Mouse (Mus musculus): Measurements from ENCODE around the gene Apoc3. TPM values are rescaled to one million over a fixed set of nuclear protein-coding genes. Genes with fewer than 3 reads are reported as not detected.

Apoc3 gene
- total and polyA plus RNA-seq, 2 experiments from 2014 or later = not detected

DNA sequence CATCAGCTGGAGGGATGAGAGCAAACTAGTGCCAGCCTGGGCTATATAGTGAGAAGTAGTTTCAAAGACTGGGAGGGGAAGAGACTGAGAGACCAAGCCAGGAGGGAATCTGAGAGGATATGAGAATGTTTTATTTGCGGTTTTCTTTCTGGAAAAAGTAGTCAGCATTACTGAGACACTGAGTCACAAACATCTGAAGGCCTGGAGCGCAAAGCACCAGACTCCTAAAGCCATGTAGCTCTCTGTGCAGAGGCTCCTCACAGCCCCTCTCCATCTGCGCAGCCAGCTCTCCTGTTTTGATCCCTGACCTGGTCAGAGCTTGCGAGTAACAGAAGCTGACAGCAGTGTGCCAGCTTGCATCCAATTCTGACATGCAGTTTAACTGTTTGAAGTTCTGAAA, 47.1 kb downstream of the Apoc3 start:
- Histone ChIP-seq H3K27ac (ENCODE audit: low read depth) (no peak overlapping the region), H3K36me3 (replicated peaks; ENCODE audit: control insufficient read depth, insufficient read depth, low read length) (peaks cover 4% of the 10 kb centered on the region; the same call in 1 of the 2 replicates), H3K27me3 (ENCODE audit: control insufficient read depth, insufficient read depth, low read length) (no peaks in the 10 kb centered on the region), H3K9ac (replicated peaks; ENCODE audit: low read depth, low read length) (no peak overlapping the region), H3K4me3 (ENCODE audit: low read depth, low read length) (no peak overlapping the region), H3K4me2 (ENCODE audit: low read depth, low read length) (no peak overlapping the region), H3K4me1 (ENCODE audit: control insufficient read depth, insufficient read depth) (peaks cover 12% of the 10 kb centered on the region; the same call in 1 of the 2 replicates), H3K9me3 (replicated peaks; ENCODE audit: control insufficient read depth, low read length) (no peaks in the 10 kb centered on the region)
- DNase-seq (ENCODE audit: low spot score) (no peak), ATAC-seq (ENCODE audit: insufficient read depth, low read depth) (no peak)
- 89% methylated on average over 4 of the region's 4 CpGs for WGBS
- no peak for TF ChIP-seq CTCF (IDR thresholded peaks at IDR 0.05; ENCODE audit: low read depth)
- no peak for TF ChIP-seq EP300 (IDR thresholded peaks at IDR 0.05; ENCODE audit: low read depth)

DNA sequence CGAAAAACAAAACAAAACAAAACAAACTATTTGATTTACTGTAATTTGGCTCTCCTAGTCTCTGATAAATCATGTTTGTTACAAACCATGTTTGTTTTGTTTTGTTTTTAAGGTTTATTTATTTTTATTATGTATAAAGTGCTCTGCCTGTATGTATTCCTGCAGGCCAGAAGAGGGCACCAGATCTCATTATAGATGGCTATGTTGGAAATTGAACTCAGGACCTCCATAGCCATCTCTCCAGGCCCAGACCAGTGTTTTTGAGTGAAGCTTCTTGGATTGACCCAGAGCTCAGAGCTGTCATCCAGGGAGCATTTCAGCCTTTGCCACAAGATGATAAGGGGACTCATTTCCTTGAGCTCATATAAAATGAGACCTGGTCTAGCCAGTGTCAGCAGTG, 49.0 kb downstream of the Apoc3 start:
- TF ChIP-seq EP300 (IDR thresholded peaks at IDR 0.05; ENCODE audit: low read depth) (no peak), CTCF (IDR thresholded peaks at IDR 0.05; ENCODE audit: low read depth) (peak; percentile 38; the same call in 1 of the 2 replicates)
- Histone ChIP-seq H3K4me2 (ENCODE audit: low read depth, low read length) (no peak overlapping the region), H3K27ac (ENCODE audit: low read depth) (no peak overlapping the region), H3K4me1 (ENCODE audit: control insufficient read depth, insufficient read depth) (peaks cover 12% of the 10 kb centered on the region; the same call in 1 of the 2 replicates), H3K27me3 (ENCODE audit: control insufficient read depth, insufficient read depth, low read length) (no peaks in the 10 kb centered on the region), H3K9me3 (replicated peaks; ENCODE audit: control insufficient read depth, low read length) (no peaks in the 10 kb centered on the region), H3K4me3 (ENCODE audit: low read depth, low read length) (no peak overlapping the region), H3K36me3 (replicated peaks; ENCODE audit: control insufficient read depth, insufficient read depth, low read length) (peaks cover 4% of the 10 kb centered on the region; the same call in 1 of the 2 replicates), H3K9ac (replicated peaks; ENCODE audit: low read depth, low read length) (no peak overlapping the region)
- ATAC-seq (ENCODE audit: insufficient read depth, low read depth) (no peak), DNase-seq (ENCODE audit: low spot score) (no peak)
- WGBS = 74% methylated on average over 1 of the region's 1 CpGs

GRCm38 (mm10) chr9:46185191-46185590, 50.2 kb downstream of the Apoc3 start:
- Histone ChIP-seq H3K27ac (ENCODE audit: low read depth) (peak overlapping the region; percentile 76), H3K27me3 (ENCODE audit: control insufficient read depth, insufficient read depth, low read length) (no peaks in the 10 kb centered on the region), H3K4me2 (ENCODE audit: low read depth, low read length) (no peak overlapping the region), H3K9me3 (replicated peaks; ENCODE audit: control insufficient read depth, low read length) (no peaks in the 10 kb centered on the region), H3K4me1 (ENCODE audit: control insufficient read depth, insufficient read depth) (peaks cover 6% of the 10 kb centered on the region; the same call in 1 of the 2 replicates), H3K4me3 (ENCODE audit: low read depth, low read length) (no peak overlapping the region), H3K36me3 (replicated peaks; ENCODE audit: control insufficient read depth, insufficient read depth, low read length) (peaks cover 4% of the 10 kb centered on the region; the same call in 1 of the 2 replicates), H3K9ac (replicated peaks; ENCODE audit: low read depth, low read length) (no peak overlapping the region)
- ATAC-seq (ENCODE audit: insufficient read depth, low read depth) (peak; percentile 39), DNase-seq (ENCODE audit: low spot score) (peak; percentile 74)
- TF ChIP-seq CTCF (IDR thresholded peaks at IDR 0.05; ENCODE audit: low read depth) = peak; percentile 62
- TF ChIP-seq EP300 (IDR thresholded peaks at IDR 0.05; ENCODE audit: low read depth) = no peak
- 7% methylated on average over 2 of the region's 2 CpGs for WGBS

DNA sequence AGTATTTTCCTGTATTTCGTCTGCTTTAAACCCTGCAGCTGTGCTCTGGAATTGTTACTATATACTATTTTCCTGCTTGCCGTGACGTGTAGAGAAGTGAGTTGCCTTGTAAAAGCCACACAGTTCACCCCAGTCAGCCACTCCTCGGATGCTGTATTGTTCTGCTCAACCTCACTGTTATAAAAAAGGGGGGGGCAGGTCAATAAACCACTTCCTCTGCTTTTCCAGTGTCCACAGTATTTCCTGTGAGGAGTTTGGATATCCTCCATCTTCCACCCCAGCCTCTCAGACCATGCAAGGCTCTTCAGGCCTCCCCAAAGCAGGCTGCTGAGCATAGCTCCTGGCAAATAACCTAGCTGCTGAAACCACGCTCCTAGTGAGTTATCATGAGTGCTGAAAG, 50.9 kb downstream of the Apoc3 start:
- Histone ChIP-seq H3K4me2 (ENCODE audit: low read depth, low read length) (no peak overlapping the region), H3K4me1 (ENCODE audit: control insufficient read depth, insufficient read depth) (peaks cover 6% of the 10 kb centered on the region; the same call in 1 of the 2 replicates), H3K4me3 (ENCODE audit: low read depth, low read length) (no peak overlapping the region), H3K9ac (replicated peaks; ENCODE audit: low read depth, low read length) (no peak overlapping the region), H3K27ac (ENCODE audit: low read depth) (peak overlapping the region; percentile 76), H3K36me3 (replicated peaks; ENCODE audit: control insufficient read depth, insufficient read depth, low read length) (peaks cover 6% of the 10 kb centered on the region; the same call in 1 of the 2 replicates), H3K27me3 (ENCODE audit: control insufficient read depth, insufficient read depth, low read length) (no peaks in the 10 kb centered on the region), H3K9me3 (replicated peaks; ENCODE audit: control insufficient read depth, low read length) (no peaks in the 10 kb centered on the region)
- ATAC-seq (ENCODE audit: insufficient read depth, low read depth) (peak; percentile 76), DNase-seq (ENCODE audit: low spot score) (peak; percentile 73)
- TF ChIP-seq EP300 (IDR thresholded peaks at IDR 0.05; ENCODE audit: low read depth) (no peak), CTCF (IDR thresholded peaks at IDR 0.05; ENCODE audit: low read depth) (no peak)
- 53% methylated on average over 5 of the region's 5 CpGs for WGBS

Other genes with a start within 250 kb of the Apoc3 start
- gene Pafah1b2, start 222.9 kb downstream of the Apoc3 start, total RNA-seq (2014; rRNA removed; ENCODE audit: low replicate concordance) = 41.0 and 50.3 TPM in 2 replicates
- 83.6 and 92.8 TPM in 2 replicates for gene Pafah1b2, start 222.9 kb downstream of the Apoc3 start, polyA plus RNA-seq (2015; fragmentation: Nextera tagmentation; extraction: Ambion mirVana)
- gene Sik3, start 222.8 kb downstream of the Apoc3 start, total RNA-seq (2014; rRNA removed; ENCODE audit: low replicate concordance) = 35.3 and 49.3 TPM in 2 replicates
- 12.2 and 13.1 TPM in 2 replicates for gene Sik3, start 222.8 kb downstream of the Apoc3 start, polyA plus RNA-seq (2015; fragmentation: Nextera tagmentation; extraction: Ambion mirVana)
- 0.62 TPM in 1 of 2 replicates, not detected in the other for gene Apoa1, start 7.1 kb downstream of the Apoc3 start, total RNA-seq (2014; rRNA removed; ENCODE audit: low replicate concordance)
- gene Apoa1, start 7.1 kb downstream of the Apoc3 start, polyA plus RNA-seq (2015; fragmentation: Nextera tagmentation; extraction: Ambion mirVana) = 1.0 and 1.8 TPM in 2 replicates
- gene Apoa4, start 5.1 kb upstream of the Apoc3 start, total RNA-seq (2014; rRNA removed; ENCODE audit: low replicate concordance) = 0.89 and 6.6 TPM in 2 replicates
- gene Apoa4, start 5.1 kb upstream of the Apoc3 start, polyA plus RNA-seq (2015; fragmentation: Nextera tagmentation; extraction: Ambion mirVana) = not detected in 2 replicates
- 0.23 and 0.80 TPM in 2 replicates for gene Apoa5, start 33.0 kb upstream of the Apoc3 start, total RNA-seq (2014; rRNA removed; ENCODE audit: low replicate concordance)
- 0.14 TPM in 1 of 2 replicates, not detected in the other for gene Apoa5, start 33.0 kb upstream of the Apoc3 start, polyA plus RNA-seq (2015; fragmentation: Nextera tagmentation; extraction: Ambion mirVana)
- gene Zpr1, start 37.4 kb upstream of the Apoc3 start, total RNA-seq (2014; rRNA removed; ENCODE audit: low replicate concordance) = 19.3 and 22.2 TPM in 2 replicates
- 23.6 and 25.6 TPM in 2 replicates for gene Zpr1, start 37.4 kb upstream of the Apoc3 start, polyA plus RNA-seq (2015; fragmentation: Nextera tagmentation; extraction: Ambion mirVana)
- gene Bud13, start 47.4 kb upstream of the Apoc3 start, total RNA-seq (2014; rRNA removed; ENCODE audit: low replicate concordance) = 12.0 and 14.6 TPM in 2 replicates
- gene Bud13, start 47.4 kb upstream of the Apoc3 start, polyA plus RNA-seq (2015; fragmentation: Nextera tagmentation; extraction: Ambion mirVana) = 7.6 and 7.9 TPM in 2 replicates
- gene 4931429L15Rik, start 84.3 kb upstream of the Apoc3 start, total RNA-seq (2014; rRNA removed; ENCODE audit: low replicate concordance) = not detected in 2 replicates
- not detected in 2 replicates for gene 4931429L15Rik, start 84.3 kb upstream of the Apoc3 start, polyA plus RNA-seq (2015; fragmentation: Nextera tagmentation; extraction: Ambion mirVana)

Data from heart, postnatal 0 days (tissue).